Mouse (Mus musculus) heart, postnatal 0 days (tissue): ENCODE measurements around the gene Fry. TPM values are rescaled to one million over a fixed set of nuclear protein-coding genes. Genes with fewer than 3 reads are reported as not detected.
A peak's percentile ranks its signal among the peaks of the same experiment; 100 is the strongest.
"Not testable (repeated sequence)": the region's sequence is repeated elsewhere in the genome, so short reads cannot be mapped to it uniquely, and the experiment has no call there.

Experiments used
- ATAC-seq: fragments of 200-750 bp; cut with Nextera tagmentation; 2 replicates; pipeline ENCODE4 v1.8.0; 2017; ENCODE audit warnings: low read depth, moderate number of reproducible peaks, moderate library complexity; ENCODE audit not compliant: insufficient read depth
- DNase-seq: peaks from one replicate; pipeline ENCODE4 v3.0.0-alpha.2; 2016; ENCODE audit warnings: low spot score
- H3K27ac ChIP-seq: fragments of 300-500 bp; sonication (generic); 2 replicates; pipeline ENCODE4 v1.5.1; 2014; ENCODE audit warnings: low read depth, mild to moderate bottlenecking
- H3K27me3 ChIP-seq: fragments of 300-500 bp; sonication (generic); 2 replicates; pipeline ENCODE4 v1.6.1; 2014; ENCODE audit warnings: low read length, mixed read lengths; ENCODE audit not compliant: control insufficient read depth, insufficient read depth
- H3K36me3 ChIP-seq: fragments of 300-500 bp; sonication (generic); replicated peaks from 2 replicates; pipeline ENCODE4 v1.6.1; 2014; ENCODE audit warnings: low read length, mixed read lengths; ENCODE audit not compliant: control insufficient read depth, insufficient read depth
- H3K4me1 ChIP-seq: fragments of 300-500 bp; sonication (generic); 2 replicates; pipeline ENCODE4 v1.6.1; 2014; ENCODE audit warnings: antibody characterized with exemption; ENCODE audit not compliant: control insufficient read depth, insufficient read depth
- H3K4me2 ChIP-seq: fragments of 300-500 bp; sonication (generic); 2 replicates; pipeline ENCODE4 v1.6.1; 2014; ENCODE audit warnings: low read depth, mild to moderate bottlenecking, low read length, moderate library complexity
- H3K4me3 ChIP-seq: fragments of 300-500 bp; sonication (generic); 2 replicates; pipeline ENCODE4 v1.5.1; 2014; ENCODE audit warnings: low read depth, low read length
- H3K9ac ChIP-seq: fragments of 300-500 bp; sonication (generic); replicated peaks from 2 replicates; pipeline ENCODE4 v1.6.1; 2014; ENCODE audit warnings: low read depth, low read length, mixed read lengths
- H3K9me3 ChIP-seq: fragments of 300-500 bp; sonication (generic); replicated peaks from 2 replicates; pipeline ENCODE4 v1.6.1; 2016; ENCODE audit warnings: low read length; ENCODE audit not compliant: control insufficient read depth
- CTCF ChIP-seq: IDR thresholded peaks from 2 replicates; pipeline ENCODE4 v1.5.1; 2016; ENCODE audit warnings: antibody characterized with exemption, control low read depth, low read depth
- EP300 ChIP-seq: IDR thresholded peaks from 2 replicates; pipeline ENCODE4 v1.6.1; 2016; ENCODE audit warnings: antibody characterized with exemption, low read depth
- WGBS: fragments of 180-500 bp; shearing (Covaris S2); extraction: QIAGEN DNeasy Blood & Tissue Kit; methylation state at CpG from one replicate; pipeline ENCODE4 v1.1.7; 2014; 5-methylcytosine and 5-hydroxymethylcytosine counted together
- polyA plus RNA-seq: library from polyadenylated mRNA; unstranded; fragments of >200 nt; fragmentation: Nextera tagmentation; extraction: Ambion mirVana; gene quantifications from 2 replicates; pipeline ENCODE4 v1.2.1, GENCODE M21; 2015
- total RNA-seq: library from RNA; depleted of rRNA; stranded (reverse); fragments of >200 nt; gene quantifications from 2 replicates; pipeline ENCODE4 v1.2.3, GENCODE M21; 2014; ENCODE audit warnings: low replicate concordance

The Fry gene
- total and polyA plus RNA-seq, 2 experiments from 2014 or later, result 31.8 to 124 TPM

DNA sequence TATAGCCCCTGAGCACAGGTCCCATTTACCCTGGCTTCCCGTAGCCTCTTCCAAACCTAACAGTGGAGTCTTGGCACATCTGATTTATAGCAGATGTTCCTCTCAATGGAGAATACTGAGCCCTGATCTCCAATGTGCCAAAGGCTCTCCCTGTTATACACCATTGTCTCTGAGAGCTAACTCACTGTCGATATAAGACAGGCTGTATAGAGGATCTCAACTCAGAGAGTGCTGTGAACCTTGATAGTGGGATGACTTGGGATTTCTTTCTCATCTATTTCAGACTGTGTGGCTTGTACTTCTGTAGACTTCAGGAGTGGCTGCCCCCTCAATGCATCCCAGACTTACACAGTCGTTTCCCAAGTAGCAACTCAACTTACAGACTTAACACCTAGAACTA is 371.8 kb downstream of the Fry start:
- Histone ChIP-seq H3K4me1 (no peaks in the 10 kb centered on the region), H3K27me3 (no peaks in the 10 kb centered on the region), H3K4me2 (no peak overlapping the region), H3K4me3 (no peak overlapping the region), H3K9me3 (no peaks in the 10 kb centered on the region), H3K27ac (no peak overlapping the region), H3K9ac (no peak overlapping the region), H3K36me3 (peaks cover 53% of the 10 kb centered on the region)
- ATAC-seq (no peak), DNase-seq (no peak)
- TF ChIP-seq EP300 (no peak), CTCF (no peak)
- 82% methylated on average over 3 of the region's 3 CpGs for WGBS

DNA sequence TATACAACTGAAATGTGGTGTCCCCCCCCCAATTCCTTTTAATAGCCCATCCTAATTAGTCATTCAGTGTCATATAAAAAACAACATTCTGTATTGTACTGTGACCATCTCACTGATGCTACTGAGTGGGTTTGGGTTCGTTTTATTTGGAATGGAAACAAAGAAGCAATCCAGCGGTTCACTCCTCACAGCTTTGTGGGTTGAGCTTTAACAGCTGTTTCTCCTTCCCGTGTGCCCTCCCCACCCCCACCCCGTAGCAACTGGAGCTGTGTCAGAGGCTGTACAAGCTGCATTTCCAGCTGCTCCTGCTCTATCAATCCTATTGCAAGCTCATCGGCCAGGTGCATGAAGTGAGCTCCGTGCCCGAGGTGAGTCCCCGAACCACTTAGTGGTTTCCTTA is 372.4 kb downstream of the Fry start:
- peaks cover 53% of the 10 kb centered on the region for H3K36me3 ChIP-seq
- ATAC-seq (no peak), DNase-seq (no peak)
- no peak overlapping the region for H3K4me3 ChIP-seq
- no peaks in the 10 kb centered on the region for H3K27me3 ChIP-seq
- TF ChIP-seq EP300, result no peak
- TF ChIP-seq CTCF, result no peak
- H3K9me3 ChIP-seq, result no peaks in the 10 kb centered on the region
- no peaks in the 10 kb centered on the region for H3K4me1 ChIP-seq
- H3K27ac ChIP-seq, result no peak overlapping the region
- 67% methylated on average over 8 of the region's 8 CpGs for WGBS
- H3K9ac ChIP-seq, result no peak overlapping the region
- H3K4me2 ChIP-seq, result no peak overlapping the region

DNA sequence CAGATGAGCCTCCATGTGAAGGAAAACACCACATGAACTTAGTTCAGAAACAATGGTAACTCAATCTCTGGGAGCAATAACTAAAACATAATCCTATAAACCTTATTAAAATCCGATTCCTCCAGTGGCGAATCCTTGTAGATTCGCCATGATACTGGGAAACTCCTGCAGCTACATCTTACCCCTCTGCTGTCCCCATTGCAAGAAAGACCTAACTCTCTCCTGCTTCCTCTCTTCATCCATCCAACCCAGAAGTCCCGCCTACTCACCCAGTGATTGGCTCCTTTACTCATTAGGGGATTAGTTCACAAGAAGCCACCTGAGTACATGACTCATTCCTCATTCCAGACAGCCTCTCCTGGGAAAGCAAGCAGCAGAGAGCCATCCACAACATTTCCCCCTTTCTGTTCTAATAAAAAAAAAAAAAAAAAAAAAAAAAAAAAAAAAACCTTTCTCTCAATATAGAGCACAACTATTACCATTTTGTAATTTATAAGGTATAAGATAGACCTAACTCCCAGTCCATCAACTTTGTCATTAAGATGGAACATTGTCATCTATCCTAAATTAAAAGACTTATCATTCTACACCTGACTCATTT is 373.2 kb downstream of the Fry start:
- peaks cover 59% of the 10 kb centered on the region for H3K36me3 ChIP-seq
- H3K27ac ChIP-seq, H3K9me3 ChIP-seq, H3K9ac ChIP-seq, DNase-seq, H3K4me1 ChIP-seq, H3K4me3 ChIP-seq, H3K4me2 ChIP-seq, H3K27me3 ChIP-seq, ATAC-seq: not testable (repeated sequence)
- 92% methylated on average over 4 of the region's 4 CpGs for WGBS

DNA sequence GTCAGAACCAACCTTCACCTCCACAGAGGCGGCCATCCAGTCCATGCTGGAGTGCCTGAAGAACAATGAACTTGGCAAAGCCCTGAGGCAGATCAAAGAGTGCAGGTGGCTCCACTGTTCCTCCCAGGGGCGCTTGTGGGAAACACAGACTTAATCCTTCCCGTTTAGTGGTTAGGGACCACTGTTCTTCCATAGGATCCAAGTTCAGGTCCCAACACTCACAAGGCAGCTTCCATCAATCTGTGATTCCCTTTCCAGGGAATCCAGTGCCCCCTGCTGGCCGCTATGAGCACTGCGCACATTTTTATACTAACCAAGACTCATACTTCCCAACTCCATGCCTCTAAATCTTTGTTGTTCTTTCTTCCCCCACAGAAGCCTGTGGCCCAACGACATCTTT is 377.3 kb downstream of the Fry start:
- Histone ChIP-seq H3K4me3 (no peak overlapping the region), H3K9me3 (no peaks in the 10 kb centered on the region), H3K27ac (no peak overlapping the region), H3K4me2 (no peak overlapping the region), H3K27me3 (no peaks in the 10 kb centered on the region), H3K36me3 (peaks cover 54% of the 10 kb centered on the region), H3K4me1 (no peaks in the 10 kb centered on the region), H3K9ac (no peak overlapping the region)
- DNase-seq, result no peak
- ATAC-seq, result no peak
- WGBS, result 55% methylated on average over 6 of the region's 6 CpGs
- TF ChIP-seq EP300, result no peak
- peak; percentile 67 for TF ChIP-seq CTCF

DNA sequence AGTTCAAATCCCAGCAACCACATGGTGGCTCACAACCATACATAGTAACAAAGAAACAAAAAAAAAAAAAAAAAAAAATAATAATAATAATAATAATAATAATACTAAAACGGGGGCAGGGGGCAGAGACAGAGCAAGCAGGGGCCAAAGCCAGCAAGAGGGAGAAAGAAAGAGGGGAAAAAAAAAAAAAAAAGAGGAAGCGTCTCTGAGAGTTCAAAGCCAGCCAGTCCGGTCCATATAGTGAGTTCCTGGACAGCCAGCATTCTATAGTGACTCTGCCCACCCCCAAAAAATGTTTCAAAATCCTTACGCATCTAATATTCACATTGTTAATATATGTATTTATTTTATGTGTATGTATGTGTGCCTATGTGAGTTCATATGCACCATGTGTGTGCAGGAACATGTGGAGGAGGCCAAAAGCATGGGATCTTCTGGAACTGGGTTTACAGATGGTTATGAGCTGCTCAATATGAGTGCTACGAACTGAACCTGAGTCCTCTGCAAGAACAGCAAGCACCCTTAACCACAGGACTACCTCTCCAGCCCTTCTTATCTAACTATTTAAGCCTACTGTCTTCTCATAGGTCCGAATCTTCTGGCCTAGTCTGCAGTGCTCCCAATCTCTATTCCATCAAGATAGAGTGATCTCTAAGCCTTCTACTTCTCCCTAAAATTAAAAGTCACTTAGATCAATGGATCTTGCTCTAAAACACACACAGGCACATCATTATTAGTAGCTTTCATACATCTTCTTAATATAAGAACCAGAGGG is 392.2 kb downstream of the Fry start:
- ATAC-seq (no peak), DNase-seq (no peak)
- Histone ChIP-seq H3K4me2 (no peak overlapping the region), H3K9me3 (no peaks in the 10 kb centered on the region), H3K27me3 (no peaks in the 10 kb centered on the region), H3K27ac (no peak overlapping the region), H3K36me3 (no peaks in the 10 kb centered on the region), H3K4me3 (no peak overlapping the region), H3K4me1 (no peaks in the 10 kb centered on the region), H3K9ac (no peak overlapping the region)
- no peak for TF ChIP-seq CTCF
- no peak for TF ChIP-seq EP300
- WGBS, result 68% methylated on average over 6 of the region's 6 CpGs

DNA sequence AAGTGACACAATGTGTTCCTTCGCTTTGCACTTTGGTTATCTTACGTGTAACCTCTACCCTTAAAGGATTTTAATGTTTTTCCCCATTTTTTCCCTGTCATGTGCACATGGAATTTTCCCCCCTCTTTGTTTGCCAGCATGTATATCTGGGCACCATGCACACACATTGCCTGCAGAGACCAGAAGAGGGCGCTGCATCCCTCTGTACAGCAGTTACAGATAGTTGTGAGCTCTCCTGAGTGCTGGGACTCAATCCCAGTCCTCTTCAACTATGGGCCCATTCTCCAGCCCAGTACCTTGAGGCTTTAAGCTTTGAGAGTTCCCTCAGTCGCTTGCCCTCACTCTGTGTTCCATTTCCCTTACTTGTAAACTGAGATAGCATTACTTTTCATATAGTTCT is 394.8 kb downstream of the Fry start:
- no peaks in the 10 kb centered on the region for H3K9me3 ChIP-seq
- H3K27ac ChIP-seq, result no peak overlapping the region
- no peak overlapping the region for H3K4me2 ChIP-seq
- H3K36me3 ChIP-seq, result no peaks in the 10 kb centered on the region
- ATAC-seq (no peak), DNase-seq (no peak)
- H3K9ac ChIP-seq, result no peak overlapping the region
- no peak overlapping the region for H3K4me3 ChIP-seq
- no peaks in the 10 kb centered on the region for H3K27me3 ChIP-seq
- no peaks in the 10 kb centered on the region for H3K4me1 ChIP-seq
- no peak for TF ChIP-seq EP300
- 73% methylated on average over 4 of the region's 4 CpGs for WGBS
